Mouse (Mus musculus): ENCODE results near the gene Loxl3. TPM values are rescaled to one million over a fixed set of nuclear protein-coding genes. Genes with fewer than 3 reads are reported as not detected.

Loxl3 gene
- polyA plus RNA-seq, 1 experiment from 2014 or later: 7.1 TPM

GRCm38 (mm10) chr6:83068706-83069487 lies 34.9 kb downstream of the Loxl3 start:
- H3K27me3 ChIP-seq (ENCODE audit: control insufficient read depth, insufficient read depth, low read length): peaks cover 95% of the 10 kb centered on the region
- no peak overlapping the region for H3K9ac ChIP-seq (ENCODE audit: low read depth, low read length)
- peak overlapping the region; percentile 22 for H3K4me3 ChIP-seq (ENCODE audit: low read depth, low read length)
- H3K4me2 ChIP-seq (replicated peaks; ENCODE audit: low read depth, low read length): 0 out of 2 replicates have a peak overlapping the region, but pooled peaks have one; percentile 2
- no peaks in the 10 kb centered on the region for H3K9me3 ChIP-seq (ENCODE audit: control insufficient read depth, low read length)
- H3K27ac ChIP-seq (ENCODE audit: low read depth, low read length): no peak overlapping the region
- H3K4me1 ChIP-seq (replicated peaks; ENCODE audit: control insufficient read depth, insufficient read depth, low read length): peaks cover 10% of the 10 kb centered on the region
- DNase-seq (ENCODE audit: low spot score) (peak; percentile 63), ATAC-seq (ENCODE audit: low FRiP score) (no peak)
- WGBS: under 1% methylated on average over 81 of the region's 81 CpGs
- H3K36me3 ChIP-seq (ENCODE audit: control insufficient read depth, insufficient read depth, low read length): no peaks in the 10 kb centered on the region

- DNase-seq (ENCODE audit: low spot score): peak; percentile 62
Observed at GRCm38 (mm10) chr6:83069488-83070246, 35.7 kb downstream of the Loxl3 start.

GRCm38 (mm10) chr6:83070247-83070310 lies 36.1 kb downstream of the Loxl3 start, which contains the start of gene Tlx2:
Gene Tlx2 (minus strand): TSS chr6:83070293.
- peak; percentile 69 for DNase-seq (ENCODE audit: low spot score)
- Histone ChIP-seq H3K9ac (ENCODE audit: low read depth, low read length) (no peak within 1 kb of the TSS), H3K9me3 (ENCODE audit: control insufficient read depth, low read length) (no peaks in the 10 kb centered on the region), H3K36me3 (ENCODE audit: control insufficient read depth, insufficient read depth, low read length) (no peaks in the 10 kb centered on the region), H3K27ac (ENCODE audit: low read depth, low read length) (no peak within 1 kb of the TSS), H3K4me2 (replicated peaks; ENCODE audit: low read depth, low read length) (0 out of 2 replicates have a peak within 1 kb of the TSS, but pooled peaks have one; percentile 12), H3K4me1 (replicated peaks; ENCODE audit: control insufficient read depth, insufficient read depth, low read length) (peaks cover 10% of the 10 kb centered on the region), H3K27me3 (ENCODE audit: control insufficient read depth, insufficient read depth, low read length) (peaks cover 94% of the 10 kb centered on the region), H3K4me3 (ENCODE audit: low read depth, low read length) (peak within 1 kb of the TSS; percentile 22; the same call in 1 of the 2 replicates)
- no peak for ATAC-seq (ENCODE audit: low FRiP score)
- 0% methylated on average over 4 of the region's 10 CpGs for WGBS

More at GRCm38 (mm10) chr6:83069488-83070246, 35.7 kb downstream of the Loxl3 start:
- peaks cover 96% of the 10 kb centered on the region for H3K27me3 ChIP-seq (ENCODE audit: control insufficient read depth, insufficient read depth, low read length)
- H3K9ac ChIP-seq (ENCODE audit: low read depth, low read length): no peak overlapping the region
- 0 out of 2 replicates have a peak overlapping the region, but pooled peaks have one; percentile 12 for H3K4me2 ChIP-seq (replicated peaks; ENCODE audit: low read depth, low read length)
- H3K9me3 ChIP-seq (ENCODE audit: control insufficient read depth, low read length): no peaks in the 10 kb centered on the region
- under 1% methylated on average over 65 of the region's 69 CpGs for WGBS
- H3K36me3 ChIP-seq (ENCODE audit: control insufficient read depth, insufficient read depth, low read length): no peaks in the 10 kb centered on the region
- peak overlapping the region; percentile 2; the same call in 1 of the 2 replicates for H3K4me3 ChIP-seq (ENCODE audit: low read depth, low read length)
- ATAC-seq (ENCODE audit: low FRiP score): no peak
- peaks cover 10% of the 10 kb centered on the region for H3K4me1 ChIP-seq (replicated peaks; ENCODE audit: control insufficient read depth, insufficient read depth, low read length)
- H3K27ac ChIP-seq (ENCODE audit: low read depth, low read length): no peak overlapping the region

- under 1% methylated on average over 54 of the region's 58 CpGs for WGBS
Observed at GRCm38 (mm10) chr6:83070311-83071219, 36.6 kb downstream of the Loxl3 start.

GRCm38 (mm10) chr6:83071220-83071619 lies 37.2 kb downstream of the Loxl3 start:
- no peak for DNase-seq (ENCODE audit: low spot score)
- WGBS: under 1% methylated on average over 24 of the region's 24 CpGs
- no peaks in the 10 kb centered on the region for H3K9me3 ChIP-seq (ENCODE audit: control insufficient read depth, low read length)
- peak; percentile 39 for ATAC-seq (ENCODE audit: low FRiP score)
- H3K27ac ChIP-seq (ENCODE audit: low read depth, low read length): no peak overlapping the region
- H3K36me3 ChIP-seq (ENCODE audit: control insufficient read depth, insufficient read depth, low read length): no peaks in the 10 kb centered on the region
- H3K4me2 ChIP-seq (replicated peaks; ENCODE audit: low read depth, low read length): 0 out of 2 replicates have a peak overlapping the region, but pooled peaks have one; percentile 11
- H3K9ac ChIP-seq (ENCODE audit: low read depth, low read length): no peak overlapping the region
- peaks cover 92% of the 10 kb centered on the region for H3K27me3 ChIP-seq (ENCODE audit: control insufficient read depth, insufficient read depth, low read length)
- peaks cover 10% of the 10 kb centered on the region for H3K4me1 ChIP-seq (replicated peaks; ENCODE audit: control insufficient read depth, insufficient read depth, low read length)
- H3K4me3 ChIP-seq (ENCODE audit: low read depth, low read length): peak overlapping the region; percentile 14; the same call in 1 of the 2 replicates

More at GRCm38 (mm10) chr6:83070311-83071219, 36.6 kb downstream of the Loxl3 start:
- H3K9me3 ChIP-seq (ENCODE audit: control insufficient read depth, low read length): no peaks in the 10 kb centered on the region
- no peak for DNase-seq (ENCODE audit: low spot score)
- H3K36me3 ChIP-seq (ENCODE audit: control insufficient read depth, insufficient read depth, low read length): no peaks in the 10 kb centered on the region
- H3K4me3 ChIP-seq (ENCODE audit: low read depth, low read length): peak overlapping the region; percentile 14; the same call in 1 of the 2 replicates
- no peak overlapping the region for H3K27ac ChIP-seq (ENCODE audit: low read depth, low read length)
- H3K4me2 ChIP-seq (replicated peaks; ENCODE audit: low read depth, low read length): 0 out of 2 replicates have a peak overlapping the region, but pooled peaks have one; percentile 12
- ATAC-seq (ENCODE audit: low FRiP score): no peak; the same call in none of the 2 replicates
- H3K4me1 ChIP-seq (replicated peaks; ENCODE audit: control insufficient read depth, insufficient read depth, low read length): peaks cover 10% of the 10 kb centered on the region
- no peak overlapping the region for H3K9ac ChIP-seq (ENCODE audit: low read depth, low read length)
- peaks cover 92% of the 10 kb centered on the region for H3K27me3 ChIP-seq (ENCODE audit: control insufficient read depth, insufficient read depth, low read length)

GRCm38 (mm10) chr6:83074979-83075378 lies 41.0 kb downstream of the Loxl3 start:
- Histone ChIP-seq H3K27me3 (ENCODE audit: control insufficient read depth, insufficient read depth, low read length) (peaks cover 57% of the 10 kb centered on the region), H3K9me3 (ENCODE audit: control insufficient read depth, low read length) (no peaks in the 10 kb centered on the region), H3K4me1 (replicated peaks; ENCODE audit: control insufficient read depth, insufficient read depth, low read length) (peaks cover 10% of the 10 kb centered on the region), H3K36me3 (ENCODE audit: control insufficient read depth, insufficient read depth, low read length) (no peaks in the 10 kb centered on the region), H3K27ac (ENCODE audit: low read depth, low read length) (no peak overlapping the region), H3K4me3 (ENCODE audit: low read depth, low read length) (no peak overlapping the region), H3K9ac (ENCODE audit: low read depth, low read length) (no peak overlapping the region), H3K4me2 (replicated peaks; ENCODE audit: low read depth, low read length) (no peak overlapping the region)
- WGBS: 14% methylated on average over 2 of the region's 2 CpGs
- DNase-seq (ENCODE audit: low spot score) (no peak), ATAC-seq (ENCODE audit: low FRiP score) (no peak)

GRCm38 (mm10) chr6:83077630-83078323 lies 43.8 kb downstream of the Loxl3 start, which contains the start of gene Pcgf1:
Gene Pcgf1 (plus strand): TSS chr6:83077869.
- peaks cover 35% of the 10 kb centered on the region for H3K27me3 ChIP-seq (ENCODE audit: control insufficient read depth, insufficient read depth, low read length)
- H3K27ac ChIP-seq (ENCODE audit: low read depth, low read length): peak within 1 kb of the TSS; percentile 83
- H3K4me2 ChIP-seq (replicated peaks; ENCODE audit: low read depth, low read length): peak within 1 kb of the TSS; percentile 78
- no peaks in the 10 kb centered on the region for H3K9me3 ChIP-seq (ENCODE audit: control insufficient read depth, low read length)
- ATAC-seq (ENCODE audit: low FRiP score): peak; percentile 83
- H3K36me3 ChIP-seq (ENCODE audit: control insufficient read depth, insufficient read depth, low read length): no peaks in the 10 kb centered on the region
- no peaks in the 10 kb centered on the region for H3K4me1 ChIP-seq (replicated peaks; ENCODE audit: control insufficient read depth, insufficient read depth, low read length)
- under 1% methylated on average over 54 of the region's 54 CpGs for WGBS
- DNase-seq (ENCODE audit: low spot score): no peak
- peak within 1 kb of the TSS; percentile 77 for H3K4me3 ChIP-seq (ENCODE audit: low read depth, low read length)
- peak within 1 kb of the TSS; percentile 78 for H3K9ac ChIP-seq (ENCODE audit: low read depth, low read length)

Data from hindbrain, embryonic 11.5 days (tissue).